Mouse (Mus musculus): ENCODE data around the gene Lhfpl4. TPM values are rescaled to one million over a fixed set of nuclear protein-coding genes. Genes with fewer than 3 reads are reported as not detected.
A peak's percentile ranks its signal among the peaks of the same experiment; 100 is the strongest.

The Lhfpl4 gene
- total RNA-seq (2015) (0.18 TPM in 1 of 2 replicates, not detected in the other), total RNA-seq (2017) (not detected in 2 replicates)

- no peak for ATAC-seq (ENCODE audit: poor library complexity, severe bottlenecking)
These were observed at the start of gene Lhfpl4 for GRCm38 (mm10) chr6:113194841-113195595. TSS of gene Lhfpl4 (minus strand) at chr6:113195384.

- ATAC-seq (ENCODE audit: poor library complexity, severe bottlenecking), result no peak
These were observed 47.6 kb upstream of the Lhfpl4 start for GRCm38 (mm10) chr6:113242753-113243152.

GRCm38 (mm10) chr6:113238442-113238841, 43.3 kb upstream of the Lhfpl4 start:
- ATAC-seq (ENCODE audit: poor library complexity, severe bottlenecking), result peak; percentile 49

- ATAC-seq (ENCODE audit: poor library complexity, severe bottlenecking), result peak; percentile 98
These were observed 42.5 kb upstream of the Lhfpl4 start, which contains the start of gene Mtmr14 for GRCm38 (mm10) chr6:113237542-113238270. TSS of gene Mtmr14 (plus strand) at chr6:113237843.

GRCm38 (mm10) chr6:113235141-113235540, 40.0 kb upstream of the Lhfpl4 start:
- ATAC-seq (ENCODE audit: poor library complexity, severe bottlenecking), result no peak

- ATAC-seq (ENCODE audit: poor library complexity, severe bottlenecking), result peak; percentile 77
These were observed 31.5 kb upstream of the Lhfpl4 start for GRCm38 (mm10) chr6:113226705-113227104.

GRCm38 (mm10) chr6:113225798-113226197, 30.6 kb upstream of the Lhfpl4 start:
- peak; percentile 67 for ATAC-seq (ENCODE audit: poor library complexity, severe bottlenecking)

GRCm38 (mm10) chr6:113216280-113216679, 21.1 kb upstream of the Lhfpl4 start:
- no peak for ATAC-seq (ENCODE audit: poor library complexity, severe bottlenecking)

GRCm38 (mm10) chr6:113195596-113195992, 410 bp upstream of the Lhfpl4 start:
- no peak for ATAC-seq (ENCODE audit: poor library complexity, severe bottlenecking)

GRCm38 (mm10) chr6:113194517-113194840, 705 bp downstream of the Lhfpl4 start:
- ATAC-seq (ENCODE audit: poor library complexity, severe bottlenecking), result no peak

GRCm38 (mm10) chr6:113193765-113194460, 1.3 kb downstream of the Lhfpl4 start:
- ATAC-seq (ENCODE audit: poor library complexity, severe bottlenecking), result no peak

- no peak for ATAC-seq (ENCODE audit: poor library complexity, severe bottlenecking)
These were observed 10.2 kb downstream of the Lhfpl4 start for GRCm38 (mm10) chr6:113184866-113185525.

GRCm38 (mm10) chr6:113184163-113184562, 11.0 kb downstream of the Lhfpl4 start:
- no peak for ATAC-seq (ENCODE audit: poor library complexity, severe bottlenecking)

GRCm38 (mm10) chr6:113179195-113179733, 15.9 kb downstream of the Lhfpl4 start:
- no peak for ATAC-seq (ENCODE audit: poor library complexity, severe bottlenecking)

- no peak for ATAC-seq (ENCODE audit: poor library complexity, severe bottlenecking)
These were observed 16.6 kb downstream of the Lhfpl4 start for GRCm38 (mm10) chr6:113178286-113179194.

GRCm38 (mm10) chr6:113176613-113177012, 18.6 kb downstream of the Lhfpl4 start:
- ATAC-seq (ENCODE audit: poor library complexity, severe bottlenecking), result no peak

- no peak for ATAC-seq (ENCODE audit: poor library complexity, severe bottlenecking)
These were observed 19.7 kb downstream of the Lhfpl4 start for GRCm38 (mm10) chr6:113175469-113175868.

- ATAC-seq (ENCODE audit: poor library complexity, severe bottlenecking), result peak; percentile 70
These were observed 22.6 kb downstream of the Lhfpl4 start for GRCm38 (mm10) chr6:113172568-113172967.

- ATAC-seq (ENCODE audit: poor library complexity, severe bottlenecking), result no peak
These were observed 23.2 kb downstream of the Lhfpl4 start for GRCm38 (mm10) chr6:113172011-113172410.

- ATAC-seq (ENCODE audit: poor library complexity, severe bottlenecking), result no peak
These were observed 24.5 kb downstream of the Lhfpl4 start for GRCm38 (mm10) chr6:113170651-113171050.
